Mouse (Mus musculus) left cerebral cortex, adult 2 months (tissue): ENCODE measurements at regions not wholly inside any gene's neighbourhood (a gene's known extent, or its start where the extent isn't known, plus 50 kb on each side); places are given as distances from the start of the nearest gene placed in this dataset.
"Not testable (repeated sequence)": the region's sequence is repeated elsewhere in the genome, so short reads cannot be mapped to it uniquely, and the experiment has no call there.

Experiments used
- DNase-seq, 2 experiments: peaks; one replicate each; pipeline ENCODE4 v3.0.0; 2021 to 2022; ENCODE audit warnings: low spot score in 2 of 2, mixed read lengths in 1 of 2; ENCODE audit errors: extremely low spot score in 1 of 2
- H3K27ac ChIP-seq: fragments of 200-600 bp; 2 replicates; pipeline ENCODE4 v1.8.1; 2022
- H3K4me3 ChIP-seq: fragments of 200-600 bp; 2 replicates; pipeline ENCODE4 v1.8.1; 2022
- CTCF ChIP-seq: fragments of 200-600 bp; IDR thresholded peaks from 2 replicates; pipeline ENCODE4 v1.8.1; 2022; ENCODE audit warnings: antibody characterized with exemption, mild to moderate bottlenecking, moderate library complexity
- intact Hi-C: fragments of 180-260 bp; cut with DNase I; formaldehyde crosslinking; loops from one replicate; pipeline ENCODE4 v1.15.1; 2025

GRCm38 (mm10) chr6:37740982-37741889, 129.4 kb upstream of the Trim24 start:
- intact Hi-C loops: no loop called here
- TF ChIP-seq CTCF: no peak
- no peak for DNase-seq
- no peak overlapping the region for H3K27ac ChIP-seq
- H3K4me3 ChIP-seq: no peak overlapping the region

- intact Hi-C loops, H3K4me3 ChIP-seq, H3K27ac ChIP-seq, DNase-seq: not testable (repeated sequence)
Measured at GRCm38 (mm10) chr6:37741916-37742315, 128.7 kb upstream of the Trim24 start.

GRCm38 (mm10) chr6:37744679-37745078, 125.9 kb upstream of the Trim24 start:
- TF ChIP-seq CTCF: peak; percentile 34

GRCm38 (mm10) chr6:37745393-37746100, 125.1 kb upstream of the Trim24 start:
- DNase-seq: no peak
- no peak for TF ChIP-seq CTCF
- Histone ChIP-seq H3K27ac (no peak overlapping the region), H3K4me3 (no peak overlapping the region)
- intact Hi-C loops: no loop called here

More at GRCm38 (mm10) chr6:37744679-37745078, 125.9 kb upstream of the Trim24 start:
- no peak for DNase-seq
- no peak overlapping the region for H3K4me3 ChIP-seq
- intact Hi-C loops: no loop called here
- H3K27ac ChIP-seq: no peak overlapping the region

- intact Hi-C loops, H3K4me3 ChIP-seq, H3K27ac ChIP-seq, DNase-seq: not testable (repeated sequence)
Measured at GRCm38 (mm10) chr6:37747793-37748192, 122.8 kb upstream of the Trim24 start.

GRCm38 (mm10) chr6:37748296-37748980, 122.2 kb upstream of the Trim24 start:
- TF ChIP-seq CTCF: no peak
- intact Hi-C loops: no loop called here
- H3K27ac ChIP-seq: no peak overlapping the region
- no peak for DNase-seq
- no peak overlapping the region for H3K4me3 ChIP-seq

- TF ChIP-seq CTCF: no peak
- Histone ChIP-seq H3K4me3 (no peak overlapping the region), H3K27ac (no peak overlapping the region)
- no peak for DNase-seq
- intact Hi-C loops: no loop called here
Measured at GRCm38 (mm10) chr6:37749016-37749415, 121.6 kb upstream of the Trim24 start.

- TF ChIP-seq CTCF: no peak
- no peak overlapping the region for H3K27ac ChIP-seq
- intact Hi-C loops: no loop called here
- no peak for DNase-seq
- H3K4me3 ChIP-seq: no peak overlapping the region
Measured at GRCm38 (mm10) chr6:37750271-37750670, 120.3 kb upstream of the Trim24 start.

GRCm38 (mm10) chr6:37751701-37752100, 118.9 kb upstream of the Trim24 start:
- no peak for TF ChIP-seq CTCF
- Histone ChIP-seq H3K4me3 (no peak overlapping the region), H3K27ac (no peak overlapping the region)
- intact Hi-C loops: no loop called here
- no peak for DNase-seq

- intact Hi-C loops, H3K27ac ChIP-seq, DNase-seq, H3K4me3 ChIP-seq: not testable (repeated sequence)
Measured at GRCm38 (mm10) chr6:37761003-37761402, 109.6 kb upstream of the Trim24 start.

GRCm38 (mm10) chr6:37763036-37763435, 107.6 kb upstream of the Trim24 start:
- no peak for DNase-seq
- no peak overlapping the region for H3K27ac ChIP-seq
- TF ChIP-seq CTCF: no peak
- H3K4me3 ChIP-seq: no peak overlapping the region
- intact Hi-C loops: no loop called here

- intact Hi-C loops: no loop called here
- Histone ChIP-seq H3K4me3 (no peak overlapping the region), H3K27ac (no peak overlapping the region)
- no peak for DNase-seq
- TF ChIP-seq CTCF: no peak
Measured at GRCm38 (mm10) chr6:37767690-37768089, 102.9 kb upstream of the Trim24 start.
